Mouse (Mus musculus) forelimb bud, embryonic 11.5 days (tissue): ENCODE measurements around the gene Ccnl1.

Experiments
- DNase-seq: peaks from one replicate; pipeline ENCODE4 v3.0.0-alpha.2; 2012; ENCODE audit warnings: low read depth, low spot score

Ccnl1 gene

GRCm38 (mm10) chr3:65958102-65958839 lies at the start of gene Ccnl1:
Gene Ccnl1, minus strand, starts transcription at chr3:65958249.
- DNase-seq: peak; percentile 93

DNA sequence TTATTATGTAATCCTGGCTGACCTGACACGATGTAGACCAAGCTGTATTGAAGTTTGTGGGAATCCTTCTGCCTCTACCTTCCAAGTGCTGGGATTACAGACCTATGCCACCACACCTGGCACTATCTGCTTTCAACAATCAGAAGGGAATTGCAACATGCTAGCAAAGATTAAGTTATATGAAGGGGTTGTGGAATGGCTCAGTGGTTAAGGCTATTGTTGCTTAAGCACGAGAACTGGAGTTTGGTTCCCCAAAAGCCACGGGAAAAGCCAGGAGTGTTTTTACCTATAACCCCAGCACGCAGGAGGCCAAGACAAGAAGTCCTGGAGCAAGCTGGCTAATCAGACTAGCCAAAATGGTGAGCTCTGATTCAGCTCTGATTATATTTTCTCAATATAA lies 46.9 kb upstream of the Ccnl1 start:
- DNase-seq: no peak

- no peak for DNase-seq
Measured at GRCm38 (mm10) chr3:66004220-66004951, 46.3 kb upstream of the Ccnl1 start.

- DNase-seq: no peak
Measured at GRCm38 (mm10) chr3:66000400-66000799, 42.4 kb upstream of the Ccnl1 start.

- no peak for DNase-seq
Measured at GRCm38 (mm10) chr3:65997360-65998008, 39.4 kb upstream of the Ccnl1 start.

DNA sequence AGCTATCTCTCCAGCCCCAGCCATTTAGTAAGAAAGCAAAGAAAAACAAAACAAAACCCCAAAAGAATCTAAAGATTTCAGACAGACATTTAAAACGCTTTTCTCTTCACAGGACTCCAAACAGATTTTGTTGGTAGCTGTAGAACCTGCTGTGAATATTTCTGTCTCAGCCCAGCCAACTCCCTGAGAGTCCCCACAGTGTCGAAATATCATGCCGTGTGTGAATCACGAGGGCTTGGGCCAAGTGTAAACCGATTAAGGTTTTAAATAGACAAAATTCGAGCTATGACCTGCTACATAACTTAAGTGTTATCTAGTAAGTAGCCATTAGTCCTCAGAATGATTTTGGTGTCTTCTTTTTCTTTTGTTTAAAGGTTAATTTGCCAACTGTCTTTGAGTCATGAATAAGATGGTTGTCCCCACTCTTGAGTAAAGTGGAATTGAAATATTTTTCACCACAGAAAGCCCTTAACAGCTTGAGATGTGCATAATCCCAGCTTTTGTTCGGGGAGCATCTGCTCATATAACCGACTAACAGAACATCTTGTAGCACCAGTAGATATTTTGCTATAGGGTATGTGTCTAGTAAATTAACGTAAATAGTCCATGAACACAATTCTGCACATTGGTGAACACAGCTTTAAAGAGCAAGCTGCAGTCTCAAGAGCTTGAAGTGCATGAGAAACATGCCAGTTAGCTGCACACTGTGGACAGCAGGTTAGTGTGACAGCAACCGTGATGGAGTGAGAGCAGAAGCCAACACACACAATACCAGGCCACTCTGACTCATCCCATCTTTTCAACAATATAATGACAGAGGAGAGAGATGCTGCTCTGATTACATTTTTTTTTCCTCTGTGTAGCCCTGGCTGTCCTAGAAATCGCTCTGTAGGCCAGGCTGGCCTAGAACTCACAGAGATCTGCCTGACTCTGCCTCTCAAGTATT lies 34.6 kb upstream of the Ccnl1 start:
- DNase-seq: no peak

- DNase-seq: peak; percentile 29
Measured at GRCm38 (mm10) chr3:65990957-65991646, 33.1 kb upstream of the Ccnl1 start.

- no peak for DNase-seq
Measured at GRCm38 (mm10) chr3:65990524-65990923, 32.5 kb upstream of the Ccnl1 start.

DNA sequence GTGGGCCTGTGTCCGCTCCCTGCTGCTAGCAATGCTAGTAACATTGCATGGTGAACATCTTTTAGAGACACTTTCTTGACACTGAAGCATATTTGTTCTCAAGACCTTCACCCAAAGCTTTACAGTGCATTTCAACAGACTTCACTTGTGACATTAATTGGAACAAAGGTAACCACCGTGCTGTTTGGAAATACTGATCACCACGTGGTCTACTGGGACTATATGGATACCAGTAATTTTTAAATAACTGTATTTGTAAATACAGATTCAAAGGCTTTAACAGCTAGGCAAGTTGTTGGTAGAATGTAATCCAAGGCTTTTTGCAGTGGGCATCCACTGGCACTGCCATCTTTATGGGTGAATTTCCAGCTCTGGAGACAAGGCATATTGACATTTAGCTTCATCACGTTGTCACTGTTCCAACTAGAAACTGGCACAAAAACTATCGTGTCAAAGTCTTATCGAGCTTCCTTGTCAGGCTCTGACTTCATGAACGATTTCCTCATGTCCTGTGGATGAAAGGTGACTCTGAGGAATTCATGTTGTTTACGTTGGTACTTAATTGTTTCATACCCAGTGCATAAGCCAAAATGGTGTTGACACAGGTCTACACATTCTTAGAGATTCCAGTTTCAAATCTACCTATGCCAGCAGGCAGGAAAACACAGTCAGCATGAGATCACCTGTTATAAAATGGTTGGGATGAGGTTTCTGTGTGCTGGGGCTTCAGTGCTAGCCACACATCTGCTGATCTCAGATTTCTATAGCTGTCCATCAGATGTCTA lies 30.9 kb upstream of the Ccnl1 start:
- no peak for DNase-seq

DNA sequence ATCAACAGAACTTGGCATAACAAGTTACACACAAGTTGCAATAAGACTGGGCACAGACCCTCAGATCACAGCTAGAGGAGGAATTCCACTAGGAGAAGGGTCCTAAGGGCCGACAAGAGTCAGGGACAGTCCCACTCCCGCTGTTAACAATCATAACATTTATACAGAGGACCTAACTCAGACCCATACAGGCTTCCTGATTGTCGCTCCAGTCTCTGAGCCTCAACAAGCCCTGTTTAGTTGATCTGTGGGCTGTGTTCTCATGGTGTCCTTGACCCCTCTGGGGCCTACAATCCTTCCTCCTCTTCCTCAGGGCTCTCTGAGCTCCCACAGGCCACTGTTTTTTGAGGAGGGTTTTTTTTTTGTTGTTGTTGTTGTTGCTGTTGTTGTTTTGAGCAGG lies 18.2 kb upstream of the Ccnl1 start:
- DNase-seq: no peak

DNA sequence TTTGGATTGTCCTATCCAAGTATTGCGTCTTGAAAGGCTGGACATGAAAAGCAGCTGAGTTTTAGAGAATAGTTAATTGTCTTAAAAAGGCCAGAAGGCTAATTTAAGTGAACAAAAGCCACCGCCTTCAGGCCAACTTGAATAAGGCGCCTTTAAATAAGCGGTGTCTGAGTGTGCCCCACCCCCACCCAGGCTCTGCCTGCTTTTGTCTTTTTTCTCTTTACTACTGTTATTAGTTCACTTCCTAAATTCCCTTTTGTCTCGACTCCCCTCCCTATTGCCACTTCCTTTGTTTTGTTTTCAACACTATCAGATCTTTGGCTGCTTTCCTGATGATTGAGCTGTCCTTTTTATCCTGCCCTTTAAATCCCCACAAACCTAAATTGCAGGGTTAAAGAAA lies 17.3 kb upstream of the Ccnl1 start:
- peak; percentile 45 for DNase-seq

- DNase-seq: peak; percentile 97
Measured at GRCm38 (mm10) chr3:65974232-65975058, 16.4 kb upstream of the Ccnl1 start.

DNA sequence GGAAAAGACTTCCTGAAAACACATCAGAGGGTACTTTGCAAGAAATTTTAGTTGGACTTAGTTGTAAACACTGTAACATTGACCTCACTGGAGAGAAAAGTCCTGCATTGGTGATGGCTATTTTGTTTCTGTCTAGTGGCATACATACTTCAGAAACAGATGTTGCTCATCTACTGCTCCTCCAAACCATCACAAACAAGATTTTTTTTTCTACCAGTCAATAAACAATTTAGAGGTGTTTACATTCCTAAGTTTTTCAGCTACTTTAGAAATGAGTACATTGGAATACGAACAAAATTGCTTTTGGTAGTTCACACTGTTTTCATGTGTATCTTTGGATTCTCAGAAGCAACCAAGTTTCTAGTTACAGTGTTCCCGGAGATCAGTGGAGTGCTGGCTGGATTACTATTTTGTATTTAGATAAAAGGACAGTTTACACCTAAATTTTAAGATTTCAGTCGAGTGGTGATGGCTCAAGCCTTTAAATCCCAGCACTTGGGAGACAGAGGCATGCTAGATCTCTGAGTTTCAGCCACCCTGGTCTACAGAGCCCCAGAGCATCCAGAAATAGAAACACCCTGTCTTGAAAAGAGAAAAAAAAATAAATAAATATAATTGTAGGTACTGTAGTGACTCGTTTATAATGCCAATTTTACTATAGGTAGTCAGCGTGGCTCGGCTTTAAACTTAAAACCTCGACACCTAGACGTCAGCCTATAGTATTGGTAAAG lies 15.6 kb upstream of the Ccnl1 start:
- DNase-seq: no peak

GRCm38 (mm10) chr3:65969196-65969595 lies 11.1 kb upstream of the Ccnl1 start:
- DNase-seq: no peak

- no peak for DNase-seq
Measured at GRCm38 (mm10) chr3:65966360-65966759, 8.3 kb upstream of the Ccnl1 start.

DNA sequence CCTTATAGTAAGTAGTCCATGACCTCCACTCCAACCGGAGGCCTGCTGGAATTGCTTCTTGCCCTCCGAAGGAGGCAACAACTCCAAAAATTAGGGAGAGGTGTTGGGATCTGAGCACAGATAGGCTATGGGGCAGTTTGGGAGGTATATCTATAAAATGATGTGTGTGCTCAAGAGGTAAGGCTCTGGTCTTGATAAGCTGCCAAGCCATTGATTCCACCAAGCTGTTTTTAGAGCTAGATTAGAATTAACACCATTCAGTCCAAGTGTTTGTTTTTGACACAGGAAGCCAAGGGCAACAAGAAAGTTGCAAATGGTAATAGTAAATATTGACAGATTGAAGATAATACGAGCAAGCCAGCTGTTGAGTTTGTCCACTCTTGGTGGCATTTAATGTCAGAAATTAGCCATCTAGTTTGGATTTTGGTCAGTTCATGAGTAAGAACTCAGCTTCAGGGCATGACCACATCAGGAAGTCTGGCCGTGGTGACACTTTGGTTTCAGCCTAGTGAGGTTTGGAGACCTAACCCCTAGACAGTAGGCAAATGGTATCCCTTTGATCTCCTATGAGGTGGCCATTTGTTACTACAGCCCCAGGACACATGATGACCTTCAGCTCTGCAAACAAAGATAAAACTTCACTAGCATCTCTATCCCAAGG lies 4.4 kb upstream of the Ccnl1 start:
- DNase-seq: no peak

GRCm38 (mm10) chr3:65960291-65960945 lies 2.4 kb upstream of the Ccnl1 start:
- no peak for DNase-seq
